Mouse (Mus musculus) heart, postnatal 14 days (tissue): ENCODE data around the gene Alg14. TPM values are rescaled to one million over a fixed set of nuclear protein-coding genes. Genes with fewer than 3 reads are reported as not detected.

Source experiments
- DNase-seq, 2 experiments: peaks; one replicate each; pipeline ENCODE4 v3.0.0; 2021 to 2022
- intact Hi-C: fragments of 180-260 bp; cut with DNase I; formaldehyde crosslinking; loops from one replicate; pipeline ENCODE4 v1.15.1; 2025
- total RNA-seq, 2 experiments: library from RNA; stranded (reverse); gene quantifications; 2 replicates each; pipeline ENCODE4 v1.2.3; 2021

Gene Alg14
- total RNA-seq, 2 experiments from 2014 or later = 14.4 to 15.1 TPM

GRCm38 (mm10) chr3:121323371-121323770 lies 31.8 kb downstream of the Alg14 start:
- no peak for DNase-seq
- intact Hi-C loops = no loop called here

GRCm38 (mm10) chr3:121327406-121327805 lies 35.8 kb downstream of the Alg14 start:
- intact Hi-C loops = no loop called here
- no peak for DNase-seq

GRCm38 (mm10) chr3:121329647-121330046 lies 38.1 kb downstream of the Alg14 start:
- intact Hi-C loops = no loop called here
- DNase-seq = peak in 1 of 2 experiments; percentile 17

GRCm38 (mm10) chr3:121330244-121330646 lies 38.7 kb downstream of the Alg14 start:
- intact Hi-C loops = no loop called here
- peak in 1 of 2 experiments; percentile 12 for DNase-seq

GRCm38 (mm10) chr3:121336234-121336890 lies 44.8 kb downstream of the Alg14 start:
- intact Hi-C loops = no loop called here
- no peak for DNase-seq

- intact Hi-C loops = no loop called here
- no peak for DNase-seq
Observed at GRCm38 (mm10) chr3:121338687-121339086, 47.1 kb downstream of the Alg14 start.

GRCm38 (mm10) chr3:121340321-121340761 lies 48.8 kb downstream of the Alg14 start:
- DNase-seq = no peak
- intact Hi-C loops = no loop called here

- DNase-seq = no peak
- intact Hi-C loops = no loop called here
Observed at GRCm38 (mm10) chr3:121343224-121343623, 51.7 kb downstream of the Alg14 start.

- no peak for DNase-seq
- intact Hi-C loops = loop anchor here (2.0 kb wide), 1 partner anchor 20 kb away; no protein-coding TSS in a partner anchor
Observed at GRCm38 (mm10) chr3:121344056-121344945, 52.7 kb downstream of the Alg14 start.

GRCm38 (mm10) chr3:121344951-121345642 lies 53.5 kb downstream of the Alg14 start:
- DNase-seq = no peak
- intact Hi-C loops = loop anchor here (2.0 kb wide), 1 partner anchor 20 kb away; no protein-coding TSS in a partner anchor

GRCm38 (mm10) chr3:121345643-121346000 lies 54.0 kb downstream of the Alg14 start:
- intact Hi-C loops = loop anchor here (2.0 kb wide), 1 partner anchor 19 kb away; no protein-coding TSS in a partner anchor
- DNase-seq = no peak

GRCm38 (mm10) chr3:121346507-121347267 lies 55.1 kb downstream of the Alg14 start:
- DNase-seq = no peak
- intact Hi-C loops = no loop called here

GRCm38 (mm10) chr3:121348792-121349191 lies 57.2 kb downstream of the Alg14 start:
- no peak for DNase-seq
- intact Hi-C loops = no loop called here

GRCm38 (mm10) chr3:121349334-121350169 lies 58.0 kb downstream of the Alg14 start:
- DNase-seq = peak; percentile 41 to 58
- intact Hi-C loops = loop anchor here (5.0 kb wide), 1 partner anchor 37 kb away; no protein-coding TSS in a partner anchor

GRCm38 (mm10) chr3:121351257-121351656 lies 59.7 kb downstream of the Alg14 start:
- no peak for DNase-seq
- intact Hi-C loops = loop anchor here (5.0 kb wide), 1 partner anchor 39 kb away; no protein-coding TSS in a partner anchor

GRCm38 (mm10) chr3:121354281-121354680 lies 62.7 kb downstream of the Alg14 start:
- no peak for DNase-seq
- intact Hi-C loops = loop anchor here (5.0 kb wide), 1 partner anchor 42 kb away; no protein-coding TSS in a partner anchor

- no peak for DNase-seq
- intact Hi-C loops = loop anchor here (5.0 kb wide), 1 partner anchor 43 kb away; no protein-coding TSS in a partner anchor
Observed at GRCm38 (mm10) chr3:121354861-121355470, 63.4 kb downstream of the Alg14 start.

- intact Hi-C loops = no loop called here
- DNase-seq = no peak
Observed at GRCm38 (mm10) chr3:121355569-121355968, 64.0 kb downstream of the Alg14 start.
